Mouse (Mus musculus) embryonic facial prominence, embryonic 11.5 days (tissue): Measurements from ENCODE around the gene Hist1h3d. TPM values are rescaled to one million over a fixed set of nuclear protein-coding genes. Genes with fewer than 3 reads are reported as not detected.
"Not testable (repeated sequence)": the region's sequence is repeated elsewhere in the genome, so short reads cannot be mapped to it uniquely, and the experiment has no call there.

Experiments used
- ATAC-seq: fragments of 200-750 bp; cut with Nextera tagmentation; replicated peaks from 2 replicates; pipeline ENCODE4 v1.8.0; 2017; ENCODE audit warnings: low read depth; ENCODE audit not compliant: insufficient number of reproducible peaks, low FRiP score, low TSS enrichment
- DNase-seq: peaks from one replicate; pipeline ENCODE4 v3.0.0-alpha.2; 2015; ENCODE audit warnings: low spot score
- H3K27ac ChIP-seq: fragments of 300-500 bp; sonication (generic); replicated peaks from 2 replicates; pipeline ENCODE4 v1.5.1; 2014; ENCODE audit warnings: mild to moderate bottlenecking, low read depth, low read length, control low read depth
- H3K27me3 ChIP-seq: fragments of 300-500 bp; sonication (generic); 2 replicates; pipeline ENCODE4 v1.6.1; 2014; ENCODE audit warnings: mild to moderate bottlenecking, low read length, moderate library complexity, mixed read lengths; ENCODE audit not compliant: control insufficient read depth, insufficient read depth
- H3K36me3 ChIP-seq: fragments of 300-500 bp; sonication (generic); replicated peaks from 2 replicates; pipeline ENCODE4 v1.6.1; 2014; ENCODE audit warnings: low read depth, mild to moderate bottlenecking, low read length, moderate library complexity, mixed read lengths; ENCODE audit not compliant: control insufficient read depth, insufficient read depth
- H3K4me1 ChIP-seq: fragments of 300-500 bp; sonication (generic); 2 replicates; pipeline ENCODE4 v1.6.1; 2014; ENCODE audit warnings: low read length, mixed read lengths; ENCODE audit not compliant: control insufficient read depth, insufficient read depth
- H3K4me2 ChIP-seq: fragments of 300-500 bp; sonication (generic); 2 replicates; pipeline ENCODE4 v1.6.1; 2014; ENCODE audit warnings: low read depth, mild to moderate bottlenecking, control low read depth, low read length, moderate library complexity
- H3K4me3 ChIP-seq: fragments of 300-500 bp; sonication (generic); 2 replicates; pipeline ENCODE4 v1.5.1; 2014; ENCODE audit warnings: low read depth, low read length, control low read depth
- H3K9ac ChIP-seq: fragments of 300-500 bp; sonication (generic); replicated peaks from 2 replicates; pipeline ENCODE4 v1.6.1; 2014; ENCODE audit warnings: mild to moderate bottlenecking, control low read depth, low read length
- H3K9me3 ChIP-seq: fragments of 300-500 bp; sonication (generic); replicated peaks from 2 replicates; pipeline ENCODE4 v1.6.1; 2016; ENCODE audit warnings: mild to moderate bottlenecking, low read length, inconsistent platforms, mixed read lengths; ENCODE audit not compliant: control insufficient read depth
- WGBS: fragments of 180-500 bp; shearing (Covaris S2); extraction: QIAGEN DNeasy Blood & Tissue Kit; methylation state at CpG from one replicate; pipeline ENCODE4 v1.1.7; 2014; 5-methylcytosine and 5-hydroxymethylcytosine counted together
- polyA plus RNA-seq: library from polyadenylated mRNA; unstranded; fragments of >200 nt; fragmentation: Nextera tagmentation; extraction: Ambion mirVana; gene quantifications from 2 replicates; pipeline ENCODE4 v1.2.1, GENCODE M21; 2014

The Hist1h3d gene
- polyA plus RNA-seq, 1 experiment from 2014 or later = 10.2 TPM

DNA sequence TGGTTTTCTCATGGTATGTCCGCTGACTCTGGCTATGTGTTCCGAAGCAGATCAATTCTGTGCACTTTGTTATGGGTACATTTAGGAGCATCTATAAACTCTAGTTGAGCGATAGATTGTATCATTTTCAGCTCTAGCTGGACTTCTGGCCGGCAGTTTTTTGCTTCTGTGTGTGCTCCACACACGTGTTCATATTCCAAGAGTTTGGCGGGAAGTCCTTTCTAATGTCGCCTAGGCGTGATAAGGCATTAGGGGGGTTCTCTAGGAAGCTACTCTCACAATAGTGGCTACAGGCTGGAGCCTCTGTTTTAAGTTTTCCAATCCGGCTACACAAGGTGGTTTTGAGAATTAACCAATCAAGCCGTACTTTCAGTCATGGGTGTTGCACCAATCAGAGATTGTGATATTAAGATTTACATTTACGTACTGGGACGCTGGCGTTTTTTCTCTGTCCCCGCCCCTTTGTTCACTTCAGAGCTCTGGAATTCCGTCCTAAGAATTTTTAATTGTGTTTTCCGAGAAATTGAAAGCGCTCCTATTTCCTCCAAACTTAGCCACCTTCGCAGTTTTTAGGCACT is 19.6 kb upstream of the Hist1h3d start:
- no peaks in the 10 kb centered on the region for H3K4me1 ChIP-seq
- 0% methylated on average over 18 of the region's 18 CpGs for WGBS

GRCm38 (mm10) chr13:23556906-23557305 is 18.7 kb upstream of the Hist1h3d start:
- no peaks in the 10 kb centered on the region for H3K27me3 ChIP-seq
- H3K9me3 ChIP-seq = no peaks in the 10 kb centered on the region
- 75% methylated on average over 3 of the region's 3 CpGs for WGBS
- no peaks in the 10 kb centered on the region for H3K36me3 ChIP-seq
- H3K4me3 ChIP-seq = no peak overlapping the region
- H3K27ac ChIP-seq = peak overlapping the region; percentile 72; the same call in 1 of the 2 replicates
- DNase-seq (no peak), ATAC-seq (no peak)
- H3K9ac ChIP-seq = no peak overlapping the region; the same call in 1 of the 2 replicates
- H3K4me1 ChIP-seq = no peaks in the 10 kb centered on the region
- peak overlapping the region; percentile 10; the same call in 1 of the 2 replicates for H3K4me2 ChIP-seq

More for the DNA sequence above, 19.6 kb upstream of the Hist1h3d start:
- peak overlapping the region; percentile 98 for H3K27ac ChIP-seq
- H3K36me3 ChIP-seq = no peaks in the 10 kb centered on the region
- no peaks in the 10 kb centered on the region for H3K27me3 ChIP-seq
- no peaks in the 10 kb centered on the region for H3K9me3 ChIP-seq
- peak overlapping the region; percentile 80 for H3K9ac ChIP-seq
- peak overlapping the region; percentile 64 for H3K4me3 ChIP-seq
- ATAC-seq (peak; percentile 76), DNase-seq (peak; percentile 96)
- peak overlapping the region; percentile 80 for H3K4me2 ChIP-seq

DNA sequence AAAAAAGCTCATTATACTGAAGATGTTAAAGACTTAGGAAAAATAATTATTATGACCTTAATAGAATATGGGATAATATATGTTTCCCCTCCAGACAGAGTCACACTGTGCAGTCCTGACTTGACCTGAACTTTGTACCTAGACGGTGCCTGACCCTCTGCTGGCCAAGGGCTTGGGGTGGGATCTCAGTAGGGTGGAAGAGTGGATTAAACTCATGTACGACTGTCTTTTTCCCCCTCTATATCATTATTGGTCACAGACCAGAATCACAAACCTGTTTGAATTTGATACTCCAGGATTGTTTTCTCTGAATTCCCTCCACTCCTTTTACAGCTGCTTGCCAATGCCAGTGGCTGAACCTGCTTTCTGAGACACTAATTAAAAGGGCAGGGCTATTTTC is 14.9 kb upstream of the Hist1h3d start:
- not testable (repeated sequence) for H3K9me3 ChIP-seq, H3K4me3 ChIP-seq, ATAC-seq, H3K27ac ChIP-seq, H3K4me2 ChIP-seq, H3K36me3 ChIP-seq, DNase-seq, H3K27me3 ChIP-seq, H3K4me1 ChIP-seq, H3K9ac ChIP-seq
- 20% methylated on average over 2 of the region's 2 CpGs for WGBS

DNA sequence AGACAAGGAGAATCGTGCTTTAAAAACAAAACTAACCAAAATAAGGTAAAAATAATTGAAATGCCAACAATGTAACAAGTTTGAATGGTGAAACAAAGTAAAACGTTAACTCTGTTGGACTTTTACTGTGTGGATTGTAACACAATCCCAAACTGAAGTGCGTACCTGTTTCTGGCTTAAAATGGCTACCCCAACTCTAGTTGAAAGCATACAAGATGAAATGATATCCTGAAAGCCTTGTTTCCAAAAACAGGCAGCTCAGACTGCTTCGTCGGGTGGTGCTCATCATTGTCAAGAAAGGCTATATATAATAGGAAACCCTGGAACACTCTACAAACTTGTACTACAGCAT is 14.1 kb upstream of the Hist1h3d start:
- H3K4me2 ChIP-seq, DNase-seq, H3K36me3 ChIP-seq, ATAC-seq, H3K27me3 ChIP-seq, H3K9me3 ChIP-seq, H3K4me1 ChIP-seq: not testable (repeated sequence)
- peak overlapping the region; percentile 52 for H3K9ac ChIP-seq
- H3K4me3 ChIP-seq = peak overlapping the region; percentile 30
- WGBS = 0% methylated on average over 2 of the region's 5 CpGs
- H3K27ac ChIP-seq = peak overlapping the region; percentile 76

GRCm38 (mm10) chr13:23561883-23562659 is 13.5 kb upstream of the Hist1h3d start, which contains the start of gene Hist1h3e:
Hist1h3e (minus strand) TSS chr13:23562369.
- under 1% methylated on average over 33 of the region's 67 CpGs for WGBS
- not testable (repeated sequence) for H3K27me3 ChIP-seq, H3K4me1 ChIP-seq, H3K9me3 ChIP-seq, H3K36me3 ChIP-seq
- ATAC-seq (peak; percentile 97), DNase-seq (peak; percentile 97)
- peak within 1 kb of the TSS; percentile 30 for H3K4me3 ChIP-seq
- H3K27ac ChIP-seq = peak within 1 kb of the TSS; percentile 95
- H3K9ac ChIP-seq = peak within 1 kb of the TSS; percentile 67
- peak within 1 kb of the TSS; percentile 62 for H3K4me2 ChIP-seq

DNA sequence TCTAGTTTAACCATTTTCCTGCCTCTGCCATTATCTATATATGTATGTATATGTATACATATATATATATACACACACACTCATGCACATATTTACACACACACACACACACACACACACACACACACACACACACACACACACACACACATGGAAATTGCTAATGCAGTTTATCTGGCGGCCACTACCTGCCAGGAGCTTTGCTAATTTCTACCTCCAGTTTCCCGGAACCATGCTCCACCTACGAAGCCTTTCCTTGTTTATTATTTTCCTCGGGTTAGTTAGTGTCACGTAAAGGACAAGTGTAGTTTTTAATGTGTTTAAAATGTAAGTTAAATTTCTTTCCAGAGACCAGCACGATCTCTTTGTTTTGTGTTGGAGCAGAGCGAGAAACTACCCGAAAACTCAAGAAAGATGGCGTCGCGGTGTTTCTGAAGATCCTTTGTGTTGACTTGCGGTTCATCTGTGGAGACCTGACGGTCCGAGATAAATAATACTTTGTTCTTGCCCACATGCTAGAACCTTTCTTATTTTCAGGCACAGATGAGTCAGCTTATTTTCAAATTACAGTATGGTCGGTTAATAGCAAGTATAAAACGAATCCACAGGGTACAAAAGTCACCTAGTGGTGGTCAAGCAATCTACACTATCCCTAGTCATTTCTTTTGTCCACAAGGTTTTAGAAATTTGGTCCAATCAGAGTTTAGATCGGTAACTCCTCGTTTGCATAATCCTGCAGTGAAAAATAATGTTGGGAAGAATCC is 12.7 kb upstream of the Hist1h3d start:
- ATAC-seq = peak; percentile 41; the same call in 1 of the 2 replicates
- H3K4me2 ChIP-seq = peak overlapping the region; percentile 62
- DNase-seq = peak; percentile 82

GRCm38 (mm10) chr13:23564482-23564881 is 11.1 kb upstream of the Hist1h3d start:
- no peak for DNase-seq
- Histone ChIP-seq H3K4me2 (no peak overlapping the region), H3K27ac (no peak overlapping the region), H3K9ac (no peak overlapping the region), H3K4me1 (no peaks in the 10 kb centered on the region), H3K27me3 (no peaks in the 10 kb centered on the region), H3K4me3 (no peak overlapping the region), H3K9me3 (no peaks in the 10 kb centered on the region), H3K36me3 (no peaks in the 10 kb centered on the region)
- 85% methylated on average over 2 of the region's 2 CpGs for WGBS
- no peak for ATAC-seq

More for the DNA sequence above, 12.7 kb upstream of the Hist1h3d start:
- H3K27me3 ChIP-seq = no peaks in the 10 kb centered on the region
- H3K4me1 ChIP-seq = no peaks in the 10 kb centered on the region
- no peaks in the 10 kb centered on the region for H3K36me3 ChIP-seq
- H3K4me3 ChIP-seq = peak overlapping the region; percentile 30
- no peaks in the 10 kb centered on the region for H3K9me3 ChIP-seq
- peak overlapping the region; percentile 95 for H3K27ac ChIP-seq
- 4% methylated on average over 18 of the region's 18 CpGs for WGBS
- peak overlapping the region; percentile 67 for H3K9ac ChIP-seq
